Mouse (Mus musculus) lung, postnatal 4 days (tissue): ENCODE measurements around the gene Zfhx3.

Experiments used
- DNase-seq, 2 experiments: peaks; one replicate each; pipeline ENCODE4 v3.0.0; 2021

The Zfhx3 gene

GRCm38 (mm10) chr8:108363856-108364255 is 421.4 kb downstream of the Zfhx3 start:
- DNase-seq, result no peak

- DNase-seq, result no peak
Measured at GRCm38 (mm10) chr8:108369081-108369480, 426.6 kb downstream of the Zfhx3 start.

DNA sequence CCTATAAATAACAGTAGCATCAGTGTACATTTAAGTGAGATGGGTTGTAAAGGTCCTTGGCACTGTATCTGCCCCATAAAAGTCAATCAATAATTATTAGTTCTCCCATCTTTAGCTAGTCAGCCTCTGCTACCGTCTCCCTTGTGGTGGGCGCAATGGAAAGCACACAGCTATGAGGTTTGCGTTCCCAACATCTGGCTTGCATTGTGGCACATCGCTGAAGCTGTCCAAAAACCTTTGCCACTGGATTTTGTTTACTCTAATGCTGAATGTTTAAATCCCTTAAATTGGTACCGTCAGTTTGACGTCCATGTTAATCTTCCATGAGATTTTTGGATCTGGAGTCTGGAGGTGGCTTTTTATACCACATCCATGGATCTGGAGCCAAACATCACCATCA is 428.3 kb downstream of the Zfhx3 start:
- no peak for DNase-seq

DNA sequence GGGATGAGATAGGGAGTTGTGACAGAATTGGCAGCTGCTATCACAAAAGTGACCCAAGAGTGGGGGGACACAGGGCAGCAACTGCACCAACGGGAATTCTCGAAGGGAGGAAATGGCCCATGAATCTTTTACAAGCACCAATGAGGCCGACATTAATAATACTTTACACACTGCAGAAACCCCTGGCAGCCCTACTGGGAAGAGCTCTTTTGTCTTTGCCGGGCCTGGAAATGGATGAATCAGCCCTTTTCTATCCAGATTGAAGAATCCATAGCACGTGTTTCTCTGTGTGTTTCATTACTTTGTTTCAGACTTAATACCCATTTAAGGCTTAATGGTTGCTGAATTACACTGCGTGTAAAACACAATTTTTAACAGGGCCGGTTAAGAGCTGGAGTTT is 430.6 kb downstream of the Zfhx3 start:
- no peak for DNase-seq

- no peak for DNase-seq
Measured at GRCm38 (mm10) chr8:108378036-108378435, 435.6 kb downstream of the Zfhx3 start.

DNA sequence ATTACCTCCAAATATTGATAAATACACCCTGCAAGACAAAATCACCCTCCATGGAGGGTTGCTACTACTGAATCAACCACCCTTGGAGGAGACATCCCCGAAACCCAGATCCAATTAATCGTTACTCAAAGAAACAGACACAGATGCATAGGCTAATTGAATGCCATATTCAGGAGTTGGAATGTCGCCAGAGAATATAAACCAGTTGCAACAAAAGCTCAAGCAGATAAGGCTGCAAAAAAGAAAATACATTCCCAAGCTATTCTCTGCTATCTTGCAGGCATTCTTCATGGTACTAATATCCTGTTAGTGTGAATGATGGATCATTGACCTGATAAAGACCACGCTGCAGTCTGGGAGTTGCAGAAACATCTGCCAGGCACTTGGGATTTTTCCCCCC is 440.7 kb downstream of the Zfhx3 start:
- no peak for DNase-seq

DNA sequence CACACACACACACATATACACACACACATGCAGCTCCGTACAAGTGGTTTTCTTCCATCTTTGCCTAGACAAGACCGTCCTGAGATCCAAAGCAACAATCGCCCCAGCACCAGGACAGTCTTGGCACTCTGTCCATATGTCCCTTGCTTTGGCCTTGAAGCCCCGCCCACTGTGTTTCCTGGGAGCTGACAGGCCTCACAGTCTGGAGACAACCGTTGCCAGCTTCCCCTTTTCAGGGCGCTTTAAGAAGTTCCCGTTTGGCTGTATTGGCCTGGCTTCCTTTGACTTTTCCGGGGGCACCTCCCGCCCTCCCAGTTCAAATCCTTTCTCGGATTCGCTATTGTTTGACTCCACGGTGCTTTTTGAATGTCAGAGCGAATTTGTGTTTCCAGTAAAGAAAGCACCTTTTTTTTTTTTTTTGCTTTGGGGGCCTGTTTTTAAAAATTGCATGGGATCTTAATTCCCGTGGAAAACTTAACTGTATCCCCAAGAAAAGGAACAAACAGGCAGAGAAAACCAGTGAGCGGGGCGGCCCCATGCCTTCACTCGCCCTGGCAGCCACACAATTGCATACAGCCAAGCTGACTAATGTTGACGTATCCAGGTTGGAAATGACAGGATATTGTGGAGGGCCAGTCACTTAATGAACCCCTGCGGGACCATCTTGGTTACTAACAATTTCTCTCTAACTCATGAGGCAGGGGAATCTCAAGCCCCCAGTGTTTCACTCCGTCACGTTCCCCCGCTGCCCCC is 444.9 kb downstream of the Zfhx3 start:
- DNase-seq, result peak; percentile 64 to 70

GRCm38 (mm10) chr8:108387913-108388274 is 445.4 kb downstream of the Zfhx3 start:
- no peak for DNase-seq

GRCm38 (mm10) chr8:108392909-108393308 is 450.5 kb downstream of the Zfhx3 start:
- DNase-seq, result no peak

DNA sequence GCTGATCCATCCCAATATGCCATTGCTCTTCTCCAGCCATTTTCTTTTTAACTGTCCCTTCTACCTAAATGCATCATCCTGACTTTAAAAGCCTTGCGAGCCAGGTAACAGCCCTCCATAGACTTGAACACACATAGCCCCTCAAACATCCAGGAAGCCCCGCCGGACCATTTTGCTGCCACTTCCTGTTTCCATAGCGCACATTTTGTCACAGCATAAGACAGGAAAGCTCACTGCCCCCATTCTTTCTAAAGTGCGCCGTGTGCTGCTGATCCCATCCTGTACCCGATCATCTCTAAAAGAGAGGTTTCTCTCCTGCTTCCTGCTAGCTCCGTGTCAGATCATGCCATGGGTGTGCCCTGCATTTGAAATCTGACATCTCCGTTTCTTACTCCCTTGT is 459.7 kb downstream of the Zfhx3 start:
- DNase-seq, result no peak

DNA sequence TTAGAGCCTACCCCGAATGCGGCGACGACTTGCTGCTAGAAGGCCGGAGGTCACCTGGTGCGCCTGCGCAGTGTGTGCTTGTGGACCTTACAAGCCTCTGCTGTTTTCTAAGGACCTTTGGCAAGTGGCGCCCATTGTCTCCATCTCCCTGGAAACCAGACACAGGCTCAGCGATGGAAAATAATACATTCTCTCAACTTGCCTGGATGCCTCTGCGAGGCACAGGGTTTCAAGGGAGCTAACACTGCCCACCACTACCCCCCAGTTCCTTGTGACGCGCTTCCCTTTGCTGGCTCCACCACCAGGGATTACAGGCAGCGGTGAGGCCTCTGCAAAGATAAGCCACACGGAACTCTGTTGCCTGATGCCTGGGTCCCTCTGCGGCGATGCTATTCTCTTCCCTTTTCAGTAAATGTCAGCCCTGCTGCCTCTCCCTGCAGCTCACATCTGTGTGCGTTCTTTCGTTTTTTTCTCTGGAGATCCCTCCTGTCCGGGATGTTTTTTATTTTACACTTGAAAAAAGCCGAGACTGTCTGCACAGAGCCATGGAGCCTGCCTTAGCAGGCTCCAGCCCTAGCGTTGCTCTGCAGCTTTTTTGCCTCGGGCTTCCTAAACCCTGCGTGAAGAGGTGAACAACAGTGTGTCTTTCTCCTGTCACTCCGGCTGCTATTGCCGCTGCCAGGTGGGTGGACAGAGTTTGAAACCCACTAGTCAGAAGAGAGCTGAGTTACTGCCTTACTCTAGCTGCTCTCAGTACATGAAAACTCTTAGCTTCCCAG is 464.5 kb downstream of the Zfhx3 start:
- DNase-seq, result no peak

DNA sequence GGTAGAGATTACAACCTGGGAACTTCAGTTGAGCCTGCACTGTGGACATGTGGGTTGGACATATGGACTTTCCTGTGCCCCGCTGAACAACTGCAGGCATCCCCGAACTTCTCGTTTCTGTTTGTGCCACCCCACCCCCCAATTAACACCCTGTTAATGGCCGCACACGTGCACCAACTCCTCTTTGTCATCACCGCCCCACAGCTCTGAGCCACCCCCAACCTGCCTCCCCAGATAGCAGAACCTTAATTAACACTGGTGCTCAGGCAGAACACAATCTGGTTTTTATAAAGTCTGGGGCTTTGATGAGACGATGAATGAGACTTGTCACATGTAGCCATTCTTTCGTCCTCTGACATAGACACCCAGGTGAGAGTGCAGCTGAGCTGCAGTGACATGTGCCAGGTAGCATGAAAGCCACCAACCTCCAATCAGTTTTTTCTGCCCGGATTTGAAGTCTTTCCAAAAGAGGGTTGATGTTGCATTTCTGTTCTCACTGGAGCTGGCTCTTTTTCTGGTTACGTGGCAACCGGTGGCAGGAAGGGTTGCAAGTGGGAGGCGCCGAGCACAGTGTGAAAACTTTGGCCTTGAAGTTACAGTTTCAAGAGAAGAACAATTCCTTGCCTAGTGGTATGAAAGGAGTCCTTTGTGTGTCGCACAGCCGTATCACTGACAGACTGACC is 476.9 kb downstream of the Zfhx3 start:
- no peak for DNase-seq

- DNase-seq, result no peak
Measured at GRCm38 (mm10) chr8:108422521-108422920, 480.1 kb downstream of the Zfhx3 start.

GRCm38 (mm10) chr8:108424337-108424736 is 481.9 kb downstream of the Zfhx3 start:
- peak; percentile 66 to 83 for DNase-seq

DNA sequence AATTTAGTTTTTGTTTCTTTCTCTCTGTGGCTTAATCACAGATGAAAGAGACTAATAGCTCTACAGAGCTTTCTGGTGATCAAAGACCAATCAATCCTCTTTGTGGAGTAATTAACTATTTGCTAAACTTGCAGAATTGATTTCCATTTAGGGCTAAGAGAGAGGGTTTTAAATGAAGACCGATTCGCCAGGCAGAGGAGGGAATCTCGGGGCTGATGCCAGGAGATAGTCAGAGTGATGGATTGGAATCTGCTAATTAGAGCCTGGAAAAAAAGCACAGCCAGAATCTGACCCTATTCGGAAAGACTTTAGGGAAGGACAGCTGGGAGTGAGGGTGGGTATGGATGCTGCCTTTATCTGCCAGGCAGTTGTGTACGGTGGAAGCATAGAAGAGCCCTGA is 490.9 kb downstream of the Zfhx3 start:
- no peak for DNase-seq

- DNase-seq, result no peak
Measured at GRCm38 (mm10) chr8:108434510-108434909, 492.1 kb downstream of the Zfhx3 start.

- DNase-seq, result no peak
Measured at GRCm38 (mm10) chr8:108436336-108436735, 493.9 kb downstream of the Zfhx3 start.

GRCm38 (mm10) chr8:108437316-108437830 is 494.9 kb downstream of the Zfhx3 start:
- no peak for DNase-seq

DNA sequence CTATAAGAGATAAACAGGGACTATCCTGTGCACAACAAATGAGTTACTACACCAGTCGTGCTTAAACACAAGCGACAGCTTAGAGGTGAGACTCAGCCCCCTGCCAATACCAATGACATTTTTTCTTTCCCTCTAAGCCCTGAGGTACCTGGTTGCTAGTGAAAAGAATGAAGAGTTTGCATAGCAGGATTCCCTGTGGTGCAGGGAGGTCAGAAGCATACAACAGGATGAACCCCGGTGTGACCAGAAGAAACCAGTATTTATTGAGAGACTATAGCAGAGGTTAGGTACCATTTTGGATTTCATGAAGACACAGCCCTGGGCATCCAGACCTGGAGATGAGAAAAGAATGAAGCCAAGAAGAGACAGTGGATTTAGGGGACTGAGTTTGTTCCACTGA is 498.0 kb downstream of the Zfhx3 start:
- no peak for DNase-seq

GRCm38 (mm10) chr8:108450847-108451246 is 508.4 kb downstream of the Zfhx3 start:
- no peak for DNase-seq

DNA sequence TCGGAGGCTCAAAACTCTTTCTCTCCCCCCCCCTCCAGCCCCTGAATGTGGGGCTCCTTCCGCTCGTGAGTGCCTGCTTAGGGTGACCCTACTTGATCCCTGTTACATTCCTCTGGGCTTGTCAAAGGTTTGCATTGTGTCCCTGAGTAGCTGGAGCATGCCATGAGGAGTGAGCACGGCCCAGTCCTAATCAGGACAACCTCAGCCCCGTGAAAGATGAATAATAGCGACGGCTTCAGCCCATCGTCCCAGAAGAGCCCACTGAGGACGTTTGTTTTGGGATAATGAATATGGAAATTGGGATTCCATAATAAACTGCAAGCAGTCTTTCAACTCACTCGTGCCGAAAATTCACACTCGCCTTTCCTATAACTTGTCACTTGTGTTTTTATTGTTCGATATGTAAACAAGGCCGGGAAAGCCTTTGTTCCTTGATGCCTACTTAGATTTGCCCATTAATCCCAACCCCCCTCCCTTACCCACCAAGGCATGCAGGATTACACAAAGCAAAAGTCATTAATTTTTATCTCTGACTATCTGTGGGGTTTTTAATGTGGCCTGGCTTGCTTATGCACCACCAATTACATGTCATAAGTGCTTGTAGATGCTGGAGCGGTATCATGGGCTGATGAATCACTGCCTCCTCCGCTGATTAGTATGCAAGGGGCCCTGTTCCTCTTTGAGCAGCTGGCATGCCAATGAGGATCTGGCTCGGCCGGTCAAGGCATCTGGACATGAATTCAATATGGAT is 512.3 kb downstream of the Zfhx3 start:
- DNase-seq, result no peak

DNA sequence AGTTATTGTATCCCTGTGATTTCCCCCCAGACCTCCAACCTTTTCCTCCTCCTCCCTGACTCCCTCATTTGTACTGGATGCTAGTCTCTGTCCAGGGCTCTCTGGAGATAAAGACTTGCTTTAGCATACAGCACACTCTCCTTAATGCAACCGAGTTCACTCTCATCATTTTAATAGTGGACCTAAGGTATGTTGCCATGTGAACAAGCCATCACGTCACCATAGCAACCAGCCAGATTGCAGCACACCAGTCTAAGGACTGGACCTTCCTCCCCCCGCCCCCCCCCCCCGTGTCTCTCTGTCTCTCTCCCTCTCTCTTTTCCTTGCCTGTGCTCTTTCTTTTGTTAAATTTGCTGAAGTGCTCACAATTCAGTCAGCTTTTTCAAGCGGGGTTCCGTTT is 524.2 kb downstream of the Zfhx3 start:
- DNase-seq, result no peak
